Mouse (Mus musculus) neural tube, embryonic 12.5 days (tissue): ENCODE measurements at regions not wholly inside any gene's neighbourhood (a gene's known extent, or its start where the extent isn't known, plus 50 kb on each side); places are given as distances from the start of the nearest gene placed in this dataset.

ENCODE experiments used
- ATAC-seq: fragments of 200-750 bp; cut with Nextera tagmentation; 2 replicates; pipeline ENCODE4 v1.8.0; 2017; ENCODE audit warnings: low read depth, mild to moderate bottlenecking, moderate TSS enrichment, moderate library complexity; ENCODE audit not compliant: low FRiP score
- H3K27ac ChIP-seq: fragments of 300-500 bp; sonication (generic); 2 replicates; pipeline ENCODE4 v1.5.1; 2016
- H3K27me3 ChIP-seq: fragments of 300-500 bp; sonication (generic); replicated peaks from 2 replicates; pipeline ENCODE4 v1.6.1; 2016; ENCODE audit warnings: mild to moderate bottlenecking
- H3K36me3 ChIP-seq: fragments of 300-500 bp; sonication (generic); 2 replicates; pipeline ENCODE4 v1.6.1; 2016; ENCODE audit warnings: mild to moderate bottlenecking
- H3K4me1 ChIP-seq: fragments of 300-500 bp; sonication (generic); 2 replicates; pipeline ENCODE4 v1.6.1; 2016
- H3K4me2 ChIP-seq: fragments of 300-500 bp; sonication (generic); replicated peaks from 2 replicates; pipeline ENCODE4 v1.6.1; 2016; ENCODE audit warnings: mild to moderate bottlenecking
- H3K4me3 ChIP-seq: fragments of 300-500 bp; sonication (generic); 2 replicates; pipeline ENCODE4 v1.5.1; 2016
- H3K9ac ChIP-seq: fragments of 300-500 bp; sonication (generic); 2 replicates; pipeline ENCODE4 v1.6.1; 2016; ENCODE audit warnings: mild to moderate bottlenecking
- H3K9me3 ChIP-seq: fragments of 300-500 bp; sonication (generic); 2 replicates; pipeline ENCODE4 v1.6.1; 2016; ENCODE audit warnings: mild to moderate bottlenecking
- WGBS: fragments of 180-500 bp; shearing (Covaris S2); methylation state at CpG from one replicate; pipeline ENCODE4 v1.1.7; 2016; 5-methylcytosine and 5-hydroxymethylcytosine counted together

DNA sequence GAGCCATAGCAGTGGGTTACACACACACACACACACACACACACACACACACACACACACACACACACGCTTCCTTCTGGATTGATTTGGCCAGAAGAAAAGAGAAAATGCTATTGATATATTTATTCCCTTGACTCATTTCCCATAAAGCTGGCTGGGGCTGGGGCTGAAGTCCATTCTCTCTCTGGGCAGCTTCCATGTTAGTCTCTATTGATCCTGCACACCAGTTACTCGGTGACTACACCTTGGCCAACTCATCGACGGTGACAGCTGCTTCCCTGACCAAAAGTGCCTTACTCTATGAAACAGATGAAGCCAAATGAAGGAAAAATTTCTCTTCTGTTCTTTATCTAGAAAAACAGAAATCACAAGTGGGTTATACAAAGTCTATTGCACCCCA, 82.1 kb downstream of the Snx18 start:
- H3K27ac ChIP-seq = no peak overlapping the region
- no peak overlapping the region for H3K9ac ChIP-seq
- H3K4me3 ChIP-seq = no peak overlapping the region
- no peak overlapping the region for H3K4me2 ChIP-seq
- ATAC-seq = no peak
- no peaks in the 10 kb centered on the region for H3K9me3 ChIP-seq
- H3K36me3 ChIP-seq = no peaks in the 10 kb centered on the region
- H3K4me1 ChIP-seq = peaks cover 5% of the 10 kb centered on the region; the same call in 1 of the 2 replicates
- WGBS = 92% methylated on average over 4 of the region's 4 CpGs
- no peaks in the 10 kb centered on the region for H3K27me3 ChIP-seq

DNA sequence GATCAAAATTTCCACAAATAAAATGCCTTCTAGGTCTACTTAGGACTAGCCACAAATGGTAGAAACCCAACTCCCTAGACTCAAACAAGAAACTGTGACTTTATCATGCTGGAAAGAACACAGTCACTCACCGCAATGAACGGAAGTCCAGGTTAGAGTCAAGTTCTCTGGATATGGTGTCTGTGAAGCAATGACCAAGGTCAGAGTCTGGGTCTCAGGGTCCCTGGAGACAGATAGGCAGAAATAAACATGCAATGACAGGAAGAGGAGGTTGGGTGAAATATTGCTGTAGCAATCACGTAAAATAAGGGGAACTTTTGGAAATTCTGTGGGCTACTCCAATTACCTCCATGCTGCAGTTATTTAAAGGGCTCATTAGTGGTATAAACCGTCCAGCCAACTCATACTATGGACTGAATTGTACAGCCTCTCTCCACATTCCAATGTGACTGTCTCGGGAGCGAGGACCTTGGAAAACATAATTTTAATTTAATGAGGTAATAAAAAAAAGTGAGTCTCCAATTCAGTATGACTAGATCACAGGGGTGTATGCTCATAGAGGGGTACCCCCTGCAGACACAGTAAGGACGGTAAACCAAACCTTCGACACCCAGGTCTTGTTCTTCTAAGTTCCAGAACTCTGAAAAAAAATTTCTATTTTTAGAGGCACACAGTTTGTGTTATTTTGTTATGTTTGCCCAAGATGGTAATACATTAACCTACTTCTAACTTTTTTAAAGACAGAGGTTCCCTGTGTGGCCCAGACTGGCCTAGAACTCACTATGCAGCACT, 83.5 kb downstream of the Snx18 start:
- Histone ChIP-seq H3K4me1 (peaks cover 5% of the 10 kb centered on the region; the same call in 1 of the 2 replicates), H3K4me3 (no peak overlapping the region), H3K27ac (no peak overlapping the region), H3K9me3 (no peaks in the 10 kb centered on the region), H3K36me3 (no peaks in the 10 kb centered on the region), H3K9ac (no peak overlapping the region), H3K27me3 (no peaks in the 10 kb centered on the region), H3K4me2 (no peak overlapping the region)
- ATAC-seq = no peak
- 79% methylated on average over 8 of the region's 8 CpGs for WGBS

DNA sequence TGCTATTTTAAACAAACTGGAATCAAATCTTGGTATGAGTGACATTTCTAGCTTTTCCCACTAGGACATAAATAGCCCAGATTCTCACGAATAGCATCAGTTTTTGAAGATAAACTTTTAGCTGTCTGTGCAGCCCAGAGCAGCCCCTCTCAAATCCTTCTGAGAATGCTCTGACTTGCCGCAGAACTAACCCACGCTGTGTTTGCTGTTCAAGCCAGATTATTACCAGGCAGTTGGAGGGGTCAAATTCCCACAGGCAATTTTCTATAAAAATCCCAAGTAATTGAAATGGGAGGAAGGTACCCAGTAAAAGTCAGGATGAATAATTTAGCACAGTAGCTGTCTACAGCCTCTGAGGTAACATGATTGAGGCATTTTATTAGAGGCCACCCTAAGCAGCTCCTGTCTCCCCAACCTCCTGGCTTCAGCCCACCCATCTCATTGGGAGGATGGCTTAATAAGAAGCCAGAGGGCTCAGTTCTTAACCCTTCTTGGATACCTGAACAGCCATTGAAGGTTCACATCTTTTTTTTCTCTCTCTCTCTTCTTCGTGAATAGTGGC, 84.4 kb downstream of the Snx18 start:
- Histone ChIP-seq H3K36me3 (no peaks in the 10 kb centered on the region), H3K27me3 (no peaks in the 10 kb centered on the region), H3K9ac (no peak overlapping the region), H3K27ac (no peak overlapping the region), H3K4me3 (no peak overlapping the region), H3K4me2 (no peak overlapping the region), H3K4me1 (peaks cover 5% of the 10 kb centered on the region; the same call in 1 of the 2 replicates), H3K9me3 (no peaks in the 10 kb centered on the region)
- ATAC-seq = no peak
- 62% methylated on average over 4 of the region's 4 CpGs for WGBS

DNA sequence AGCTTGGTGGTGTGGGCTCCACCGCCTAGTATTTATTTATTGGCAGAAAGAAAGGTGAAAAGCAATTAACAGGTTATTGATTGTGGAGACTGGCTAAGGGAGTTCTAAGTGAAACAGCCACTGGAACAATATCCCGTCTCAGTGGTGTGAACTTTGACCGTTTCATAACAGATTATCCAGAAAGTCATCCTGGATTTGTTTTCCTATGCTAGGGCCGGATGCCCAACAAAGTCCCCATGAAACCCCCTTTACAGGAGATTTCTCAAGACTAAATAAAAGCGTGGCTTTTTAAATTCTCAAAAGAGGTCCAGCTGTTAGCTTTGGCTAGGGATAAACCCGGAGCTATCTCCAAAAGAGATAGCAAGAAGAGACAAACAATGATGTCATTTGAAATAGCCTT, 91.4 kb downstream of the Snx18 start:
- no peaks in the 10 kb centered on the region for H3K9me3 ChIP-seq
- H3K4me2 ChIP-seq = no peak overlapping the region
- H3K27ac ChIP-seq = no peak overlapping the region
- no peaks in the 10 kb centered on the region for H3K36me3 ChIP-seq
- no peak overlapping the region for H3K4me3 ChIP-seq
- no peaks in the 10 kb centered on the region for H3K4me1 ChIP-seq
- no peaks in the 10 kb centered on the region for H3K27me3 ChIP-seq
- no peak overlapping the region for H3K9ac ChIP-seq
- WGBS = 88% methylated on average over 6 of the region's 6 CpGs
- ATAC-seq = no peak

DNA sequence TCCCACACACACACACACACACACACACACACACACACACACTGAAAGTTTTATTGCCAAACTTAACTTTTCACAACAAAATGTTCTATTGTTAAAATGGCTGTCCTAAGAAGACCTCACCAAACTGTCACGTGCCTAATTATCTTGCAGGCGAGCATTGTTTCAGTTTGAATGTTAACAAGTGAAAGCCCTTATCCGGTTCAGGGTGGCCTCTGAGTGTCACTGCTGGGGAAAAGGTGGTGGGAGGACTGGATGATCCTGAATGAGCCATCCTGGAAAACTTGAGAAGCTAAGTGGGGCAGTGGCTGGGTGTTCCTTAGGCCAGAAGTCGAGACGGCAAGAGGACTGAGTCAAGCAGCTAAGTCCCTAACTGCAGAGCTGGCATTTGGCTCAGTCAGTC, 94.9 kb downstream of the Snx18 start:
- H3K4me2 ChIP-seq = no peak overlapping the region
- no peak overlapping the region for H3K27ac ChIP-seq
- no peaks in the 10 kb centered on the region for H3K27me3 ChIP-seq
- no peak for ATAC-seq
- no peaks in the 10 kb centered on the region for H3K36me3 ChIP-seq
- H3K4me1 ChIP-seq = no peaks in the 10 kb centered on the region
- WGBS = 78% methylated on average over 5 of the region's 5 CpGs
- H3K4me3 ChIP-seq = no peak overlapping the region
- H3K9ac ChIP-seq = no peak overlapping the region
- H3K9me3 ChIP-seq = no peaks in the 10 kb centered on the region

DNA sequence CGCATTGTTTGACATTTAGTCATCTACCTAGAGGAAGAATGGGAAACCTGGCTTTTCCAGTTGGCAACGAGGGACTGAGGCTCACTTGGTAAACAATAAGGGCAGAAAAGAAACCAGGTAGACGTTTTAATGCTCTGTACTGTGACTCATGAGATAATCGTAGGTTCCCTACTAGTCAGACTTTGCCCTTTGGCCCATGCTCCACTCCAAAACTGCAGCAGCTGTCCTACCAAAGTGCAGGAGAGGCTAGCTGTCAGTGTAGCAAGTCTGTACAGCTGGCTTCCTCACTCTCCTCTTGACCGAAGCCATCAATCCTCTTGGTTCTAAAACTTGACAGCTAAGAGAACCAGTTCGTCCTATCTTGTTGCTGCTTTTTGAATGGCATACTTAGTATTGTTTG, 100.2 kb downstream of the Snx18 start:
- no peak overlapping the region for H3K27ac ChIP-seq
- H3K4me1 ChIP-seq = no peaks in the 10 kb centered on the region
- no peaks in the 10 kb centered on the region for H3K36me3 ChIP-seq
- H3K4me3 ChIP-seq = no peak overlapping the region
- no peak overlapping the region for H3K4me2 ChIP-seq
- ATAC-seq = no peak
- H3K9ac ChIP-seq = no peak overlapping the region
- no peaks in the 10 kb centered on the region for H3K9me3 ChIP-seq
- no peaks in the 10 kb centered on the region for H3K27me3 ChIP-seq
- WGBS = 83% methylated on average over 6 of the region's 6 CpGs

DNA sequence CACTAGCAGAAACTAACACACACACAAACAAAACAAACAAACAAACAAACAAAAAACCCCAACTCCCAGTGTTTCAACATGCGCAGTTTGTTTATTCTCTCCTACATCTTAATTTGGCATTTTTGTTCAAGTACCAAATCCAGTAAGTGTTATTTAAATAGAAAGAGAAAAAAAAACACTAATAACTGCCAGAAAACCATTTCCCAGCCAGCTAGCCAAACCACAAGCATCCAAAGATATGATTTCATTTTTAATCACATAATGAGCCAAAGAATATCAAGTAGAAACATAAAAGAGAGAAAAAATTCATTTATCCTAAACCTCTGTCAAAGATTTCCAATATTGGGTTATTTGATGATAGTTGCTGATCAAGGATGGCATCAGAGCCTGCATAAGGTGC, 102.3 kb downstream of the Snx18 start:
- no peaks in the 10 kb centered on the region for H3K36me3 ChIP-seq
- no peaks in the 10 kb centered on the region for H3K27me3 ChIP-seq
- 98% methylated on average over 1 of the region's 1 CpGs for WGBS
- H3K4me2 ChIP-seq = no peak overlapping the region
- H3K27ac ChIP-seq = no peak overlapping the region
- no peaks in the 10 kb centered on the region for H3K4me1 ChIP-seq
- no peak overlapping the region for H3K9ac ChIP-seq
- no peaks in the 10 kb centered on the region for H3K9me3 ChIP-seq
- H3K4me3 ChIP-seq = no peak overlapping the region
- ATAC-seq = no peak

DNA sequence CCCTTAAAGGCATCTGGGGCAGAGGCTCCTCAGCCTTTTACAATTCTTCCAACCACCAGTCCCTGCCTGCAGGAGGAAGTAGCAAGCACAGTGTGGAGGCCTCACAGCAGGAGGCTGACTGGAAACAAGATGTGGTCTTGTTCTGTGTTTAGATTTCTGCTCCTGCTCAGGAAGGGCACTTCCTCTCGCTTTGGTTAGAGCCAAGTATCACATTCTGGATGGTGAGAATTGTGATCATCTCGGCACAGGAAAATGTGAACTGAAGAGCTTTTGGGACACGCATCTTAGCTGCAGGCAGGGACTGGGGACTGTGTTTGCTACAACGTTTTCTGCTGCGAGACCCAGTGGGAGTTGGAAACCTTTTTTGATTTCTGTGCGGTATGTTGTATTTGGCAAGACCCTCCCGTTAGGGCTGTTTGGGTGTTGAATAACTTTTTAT, 103.2 kb downstream of the Snx18 start:
- ATAC-seq = no peak
- no peaks in the 10 kb centered on the region for H3K27me3 ChIP-seq
- 25% methylated on average over 7 of the region's 7 CpGs for WGBS
- H3K36me3 ChIP-seq = no peaks in the 10 kb centered on the region
- H3K9me3 ChIP-seq = no peaks in the 10 kb centered on the region
- H3K4me1 ChIP-seq = no peaks in the 10 kb centered on the region
- H3K9ac ChIP-seq = no peak overlapping the region
- no peak overlapping the region for H3K4me2 ChIP-seq
- no peak overlapping the region for H3K27ac ChIP-seq
- H3K4me3 ChIP-seq = no peak overlapping the region

DNA sequence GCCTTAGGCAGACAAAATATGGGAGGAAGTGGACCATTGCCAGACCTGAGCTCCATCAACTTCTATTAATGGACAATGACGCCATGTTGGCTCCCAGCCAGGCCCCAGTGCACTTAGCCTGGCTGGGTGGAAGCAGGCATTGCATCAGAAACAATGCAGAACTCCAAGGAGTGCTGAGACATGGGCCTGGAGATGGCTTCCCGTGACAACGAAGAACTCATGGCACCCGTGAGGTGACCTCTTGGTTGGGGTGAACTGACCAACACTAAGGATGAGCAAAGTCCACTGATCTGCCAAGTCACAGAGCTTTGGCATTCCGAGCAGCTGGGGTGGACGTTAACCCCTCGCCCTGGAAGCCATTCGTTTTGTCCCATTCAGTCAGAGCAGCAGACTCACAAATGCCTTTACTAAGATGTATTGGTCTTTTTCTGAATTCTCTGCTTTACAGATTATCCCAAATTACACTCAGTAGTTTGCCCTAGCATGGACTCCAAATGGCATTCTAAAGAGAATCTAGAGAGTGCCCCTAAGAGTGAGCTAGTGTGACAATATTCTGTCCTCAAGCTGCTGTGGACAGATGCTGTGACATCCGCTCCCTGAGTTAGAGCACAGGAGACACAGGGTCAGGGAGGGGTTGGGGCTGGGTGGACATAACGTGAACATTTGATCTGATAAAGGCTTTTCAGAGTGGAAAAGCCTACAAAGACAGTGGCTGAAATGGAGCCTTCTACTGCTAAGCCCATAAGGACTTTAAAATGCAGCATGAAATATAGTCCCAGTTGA, 108.8 kb downstream of the Snx18 start:
- Histone ChIP-seq H3K9me3 (no peaks in the 10 kb centered on the region), H3K36me3 (no peaks in the 10 kb centered on the region), H3K4me3 (no peak overlapping the region), H3K27ac (no peak overlapping the region), H3K4me2 (no peak overlapping the region), H3K27me3 (no peaks in the 10 kb centered on the region), H3K9ac (no peak overlapping the region), H3K4me1 (peaks cover 2% of the 10 kb centered on the region; the same call in 1 of the 2 replicates)
- peak; percentile 63; the same call in 1 of the 2 replicates for ATAC-seq
- 46% methylated on average over 10 of the region's 10 CpGs for WGBS

DNA sequence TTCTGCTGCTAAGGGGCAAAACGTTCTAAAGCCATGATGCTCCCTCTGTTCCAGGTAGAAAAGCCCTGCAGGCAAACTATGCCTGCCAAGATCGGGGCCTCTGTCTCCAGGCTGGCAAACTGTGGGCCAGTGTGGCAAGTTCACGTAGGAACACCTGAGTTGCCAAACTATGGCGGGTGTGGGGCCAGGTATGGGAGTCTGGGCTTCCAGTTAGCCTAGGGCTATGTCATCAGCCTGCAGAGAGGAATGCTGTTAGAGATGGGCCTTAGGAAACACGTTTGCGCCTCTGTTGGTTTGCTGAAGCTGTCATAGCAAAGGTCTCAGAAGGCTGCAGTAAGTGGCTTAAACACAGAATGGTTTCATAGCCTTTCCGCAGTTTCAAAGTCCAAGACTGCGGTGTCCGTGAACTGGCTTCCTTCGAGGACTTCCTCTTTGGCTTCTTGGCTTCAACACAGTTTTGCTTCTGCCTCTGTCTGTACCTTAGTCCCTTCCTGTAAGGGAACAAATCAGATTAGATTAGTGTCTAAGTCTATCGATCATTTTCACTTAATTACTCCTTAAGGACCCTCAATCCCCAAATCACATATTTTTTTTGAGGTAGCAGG, 110.1 kb downstream of the Snx18 start:
- H3K4me2 ChIP-seq = no peak overlapping the region
- no peak for ATAC-seq
- H3K27ac ChIP-seq = no peak overlapping the region
- no peak overlapping the region for H3K9ac ChIP-seq
- WGBS = 93% methylated on average over 11 of the region's 11 CpGs
- no peak overlapping the region for H3K4me3 ChIP-seq
- H3K27me3 ChIP-seq = no peaks in the 10 kb centered on the region
- H3K4me1 ChIP-seq = peaks cover 2% of the 10 kb centered on the region; the same call in 1 of the 2 replicates
- H3K36me3 ChIP-seq = no peaks in the 10 kb centered on the region
- H3K9me3 ChIP-seq = no peaks in the 10 kb centered on the region

DNA sequence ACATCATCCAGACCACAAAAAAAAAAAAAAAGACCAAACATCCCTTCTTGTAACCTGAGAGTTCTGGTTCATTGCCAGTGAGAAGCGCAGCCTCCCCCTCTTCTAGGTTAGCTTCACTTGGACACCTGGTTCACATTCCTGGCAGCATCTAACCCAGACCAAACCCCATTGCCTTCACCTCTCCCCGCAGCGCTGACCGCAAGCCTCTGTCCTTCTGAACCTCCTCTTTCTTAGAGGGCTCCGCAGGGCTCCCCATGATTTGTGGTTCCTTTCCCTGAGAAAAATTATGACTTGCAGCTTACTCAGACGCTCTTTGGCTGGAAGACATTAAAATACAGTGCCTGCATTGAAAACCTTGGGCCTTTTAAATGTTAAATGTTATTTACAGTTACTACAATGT, 115.8 kb downstream of the Snx18 start:
- no peak for ATAC-seq
- Histone ChIP-seq H3K4me3 (no peak overlapping the region), H3K27me3 (no peaks in the 10 kb centered on the region), H3K9ac (no peak overlapping the region), H3K9me3 (no peaks in the 10 kb centered on the region), H3K4me1 (no peaks in the 10 kb centered on the region), H3K27ac (no peak overlapping the region), H3K36me3 (no peaks in the 10 kb centered on the region), H3K4me2 (no peak overlapping the region)
- WGBS = 70% methylated on average over 6 of the region's 6 CpGs

DNA sequence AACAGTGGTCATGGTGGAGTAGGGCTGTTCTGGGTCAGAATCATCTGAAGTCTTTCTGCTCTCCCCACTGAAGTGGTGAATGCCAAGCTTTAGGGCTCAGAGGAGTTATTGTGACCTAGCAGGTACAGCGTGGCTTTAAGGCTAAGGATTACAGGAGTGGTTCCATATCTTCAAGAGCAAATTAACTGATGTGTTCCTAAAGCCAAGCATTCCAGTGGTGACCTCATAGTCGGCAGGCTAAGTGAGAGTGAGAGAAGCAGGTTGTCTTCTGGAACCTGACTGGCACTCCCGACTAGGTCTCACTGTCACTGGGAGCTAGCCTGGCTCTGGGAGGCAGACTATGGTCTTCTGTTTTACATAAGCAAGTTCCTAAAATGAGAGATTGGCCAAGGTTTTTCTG, 116.3 kb downstream of the Snx18 start:
- H3K27me3 ChIP-seq = no peaks in the 10 kb centered on the region
- WGBS = 87% methylated on average over 3 of the region's 3 CpGs
- no peaks in the 10 kb centered on the region for H3K4me1 ChIP-seq
- no peak overlapping the region for H3K27ac ChIP-seq
- no peak for ATAC-seq
- H3K36me3 ChIP-seq = no peaks in the 10 kb centered on the region
- H3K4me2 ChIP-seq = no peak overlapping the region
- no peak overlapping the region for H3K4me3 ChIP-seq
- no peak overlapping the region for H3K9ac ChIP-seq
- no peaks in the 10 kb centered on the region for H3K9me3 ChIP-seq
